Mouse (Mus musculus) erythroblast, adult 5-6 weeks (primary cell): ENCODE results near the gene Ube2b. TPM values are rescaled to one million over a fixed set of nuclear protein-coding genes. Genes with fewer than 3 reads are reported as not detected.

Experiments
- ATAC-seq: replicated peaks from 2 replicates; pipeline ENCODE4 v1.8.0; 2016; ENCODE audit warnings: moderate number of reproducible peaks, mild to moderate bottlenecking, moderate TSS enrichment, inconsistent platforms; ENCODE audit not compliant: poor library complexity, low FRiP score, severe bottlenecking
- total RNA-seq, 2 experiments: library from RNA; stranded (forward) in 1 of 2; stranded (reverse) in 1 of 2; fragments of 150-400 nt in 1 of 2; fragments of 200-764, 138-1000 nt in 1 of 2; gene quantifications; 2 replicates each; pipeline versions ENCODE4 v1.2.3 to v1.2.4; 2015 to 2017; ENCODE audit warnings: low replicate concordance in 2 of 2

The Ube2b gene
- total RNA-seq, 2 experiments from 2014 or later: 422 to 441 TPM

DNA sequence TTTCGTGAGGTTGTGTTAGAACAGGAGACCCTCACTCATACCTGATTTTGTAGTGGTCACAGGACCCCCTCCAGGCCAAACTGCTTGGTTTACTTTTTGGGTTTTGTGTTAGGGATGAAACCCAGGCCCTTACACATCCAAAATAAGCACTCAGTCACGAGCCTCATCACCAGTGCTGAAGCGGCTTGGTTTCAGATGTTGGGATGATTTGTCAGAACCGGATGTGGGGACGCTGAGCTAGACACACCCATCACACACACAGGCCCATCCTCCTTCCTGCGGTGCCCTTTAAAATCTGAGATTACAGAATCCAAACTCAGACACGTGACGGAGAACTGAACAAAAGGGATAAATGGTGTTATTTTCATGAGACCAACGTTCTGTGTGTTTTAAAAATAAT is 31.7 kb downstream of the Ube2b start:
- no peak for ATAC-seq

DNA sequence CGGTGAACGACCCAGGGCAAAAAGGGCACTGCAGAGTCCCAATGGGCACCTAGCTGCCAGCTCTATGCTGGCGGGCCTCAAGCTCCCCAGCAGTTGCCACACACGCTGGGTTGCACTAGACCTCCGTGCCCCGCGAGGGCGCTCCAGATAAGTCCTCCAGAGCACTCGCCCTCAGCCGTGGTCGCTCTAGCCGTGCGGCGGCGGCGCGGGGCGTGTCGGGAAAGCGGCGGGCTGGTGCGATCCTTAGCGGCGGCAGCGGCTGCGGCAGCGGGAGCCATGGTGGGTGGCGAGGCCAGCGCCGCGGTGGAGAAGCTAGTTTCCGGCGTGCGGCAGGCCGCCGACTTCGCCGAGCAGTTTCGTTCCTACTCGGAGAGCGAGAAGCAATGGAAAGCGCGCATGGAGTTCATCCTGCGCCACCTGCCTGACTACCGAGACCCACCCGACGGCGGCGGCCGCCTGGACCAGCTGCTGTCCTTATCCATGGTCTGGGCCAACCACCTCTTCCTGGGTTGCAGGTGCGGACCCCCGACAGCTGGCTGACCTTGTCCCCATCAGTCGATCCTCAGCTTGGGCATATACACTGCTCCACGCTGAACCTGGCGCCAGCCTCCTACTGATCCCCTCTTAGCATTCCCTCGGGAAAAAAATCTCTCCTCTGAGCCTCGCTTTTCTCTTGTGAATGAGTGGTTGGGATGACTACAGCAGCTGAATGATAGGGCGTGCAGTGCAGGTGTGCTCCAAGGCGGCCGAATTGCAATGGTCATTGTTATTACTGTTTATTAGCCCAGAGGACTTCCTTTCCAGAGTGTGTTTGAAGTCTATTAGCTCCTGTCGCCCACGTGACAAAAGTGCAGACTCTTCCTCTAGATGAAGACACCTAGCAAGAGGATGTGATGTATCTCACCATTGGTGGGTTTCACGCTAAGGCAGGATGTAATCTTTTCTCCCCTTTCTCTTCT is 32.8 kb downstream of the Ube2b start, which contains the start of gene Cdkn2aipnl:
TSS of gene Cdkn2aipnl (plus strand) at position 219 of the 959 bp plus-strand sequence.
- peak; percentile 99 for ATAC-seq

DNA sequence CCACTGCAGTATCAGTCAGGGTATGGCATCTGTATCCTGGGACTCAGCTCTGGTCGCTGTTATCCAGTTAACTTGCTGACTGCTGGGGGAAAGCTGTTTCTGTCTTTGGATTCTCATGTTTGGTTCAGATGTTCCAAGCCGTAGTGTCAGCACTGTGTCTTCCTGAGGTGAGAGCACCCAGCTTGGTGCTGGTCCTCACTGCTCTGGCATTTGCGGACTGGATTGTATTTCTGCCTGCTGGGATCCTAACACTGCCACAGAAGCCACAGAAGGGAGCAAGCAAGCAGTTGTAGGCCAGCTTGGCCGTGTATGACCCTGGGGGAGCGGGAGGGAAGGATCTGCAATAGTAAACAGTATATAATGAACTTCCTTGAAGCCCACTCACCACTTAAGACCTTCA is 33.9 kb downstream of the Ube2b start:
- no peak for ATAC-seq

DNA sequence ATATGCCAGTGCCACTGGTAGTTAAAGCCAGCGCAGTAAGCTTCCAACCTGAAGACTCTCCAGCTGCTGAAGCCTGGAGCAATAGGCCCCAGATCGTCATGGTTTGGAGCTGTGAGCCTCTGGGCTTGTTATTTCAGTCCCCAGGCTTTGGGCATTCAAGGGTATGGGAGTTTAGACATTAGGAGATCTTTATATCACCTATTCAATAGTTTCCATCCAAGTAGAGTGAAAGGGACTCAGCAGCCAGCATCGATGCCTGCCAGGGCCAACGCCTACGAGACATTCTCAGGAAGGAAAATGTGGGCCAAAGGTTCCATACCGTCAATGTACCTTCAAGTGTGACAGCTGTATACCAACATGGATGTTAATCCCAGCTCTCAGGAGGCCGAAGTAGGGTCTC is 38.3 kb downstream of the Ube2b start:
- ATAC-seq: no peak

DNA sequence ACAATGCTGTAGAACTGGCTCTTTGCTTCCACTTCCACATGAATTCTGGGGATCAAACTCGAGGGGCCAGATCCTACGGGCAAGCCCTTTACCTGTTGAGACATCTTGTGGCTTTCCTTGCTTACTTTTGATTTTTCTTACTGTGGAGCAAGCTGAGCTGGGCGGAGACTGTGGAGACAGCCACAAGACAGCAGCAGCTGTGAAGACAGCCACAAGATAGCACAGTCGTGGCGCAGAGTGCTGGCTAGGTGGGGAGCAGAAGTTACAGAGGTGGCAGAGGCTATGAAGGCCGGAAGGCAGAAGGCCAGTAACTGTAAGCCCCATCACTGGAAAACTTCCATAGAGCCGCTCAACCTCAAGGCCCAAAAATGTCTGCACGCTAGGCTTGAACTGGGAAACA is 38.8 kb downstream of the Ube2b start:
- ATAC-seq: no peak

DNA sequence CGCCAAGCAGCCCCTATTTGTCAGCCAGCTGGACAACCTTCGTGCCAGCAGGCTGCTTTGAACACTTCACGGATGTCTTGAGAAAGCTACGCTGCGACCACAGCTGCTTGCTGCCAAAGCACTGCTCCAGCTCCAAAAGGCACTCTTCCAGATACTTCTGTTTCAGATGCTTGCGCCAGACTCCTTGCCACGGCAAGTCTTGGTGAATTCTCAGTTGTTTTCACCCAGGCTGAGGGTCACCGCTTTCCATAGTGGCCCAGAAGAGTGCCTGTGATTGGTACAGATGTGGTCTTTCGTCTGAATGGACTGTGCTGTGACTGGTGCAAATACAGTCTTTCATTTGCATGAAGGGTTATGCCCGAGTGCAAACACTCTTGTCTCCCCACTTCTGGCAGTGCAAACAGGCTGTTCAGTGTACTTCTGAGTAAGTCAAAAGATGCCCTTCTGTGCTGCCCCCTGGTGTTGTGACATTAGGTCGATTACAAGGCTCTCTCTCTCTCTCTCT is 39.5 kb downstream of the Ube2b start:
- no peak for ATAC-seq

DNA sequence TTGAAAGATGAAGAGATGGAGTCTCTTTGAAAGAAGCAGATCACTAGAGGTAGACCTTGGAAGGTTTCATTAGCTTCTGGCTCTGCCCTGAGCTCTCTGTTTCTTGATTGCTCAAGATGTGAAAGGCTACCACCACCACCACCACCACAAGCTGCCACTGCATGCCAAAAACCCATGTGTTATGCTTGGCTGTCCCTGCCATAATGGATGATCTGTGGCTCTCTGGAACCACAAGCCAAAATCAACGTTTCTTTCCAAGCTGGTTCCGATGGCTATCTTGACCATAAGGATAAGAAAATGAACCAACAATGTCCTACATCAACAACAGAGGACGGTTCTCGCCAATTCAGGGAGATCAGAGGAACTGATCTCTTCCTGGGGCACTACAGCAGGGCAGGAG is 40.5 kb downstream of the Ube2b start:
- no peak for ATAC-seq

DNA sequence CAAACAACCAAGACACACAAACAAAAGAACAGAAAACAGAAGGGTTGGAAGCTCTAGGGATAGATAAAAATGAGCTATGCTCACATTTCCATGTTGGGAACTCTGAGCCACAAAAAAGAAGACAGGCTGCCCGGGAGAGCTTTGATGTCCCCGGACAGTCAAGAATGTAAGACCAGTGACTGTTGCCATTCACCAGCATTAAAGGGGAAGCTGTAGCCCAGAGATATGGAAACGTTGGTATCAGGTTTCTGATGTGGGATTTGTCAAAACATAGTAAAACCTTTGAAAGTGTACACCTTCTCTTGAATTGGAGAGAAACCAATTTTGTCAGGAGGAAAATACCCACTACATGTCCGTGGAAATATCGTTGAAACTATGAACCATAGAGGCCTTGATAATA is 41.1 kb downstream of the Ube2b start:
- ATAC-seq: no peak

DNA sequence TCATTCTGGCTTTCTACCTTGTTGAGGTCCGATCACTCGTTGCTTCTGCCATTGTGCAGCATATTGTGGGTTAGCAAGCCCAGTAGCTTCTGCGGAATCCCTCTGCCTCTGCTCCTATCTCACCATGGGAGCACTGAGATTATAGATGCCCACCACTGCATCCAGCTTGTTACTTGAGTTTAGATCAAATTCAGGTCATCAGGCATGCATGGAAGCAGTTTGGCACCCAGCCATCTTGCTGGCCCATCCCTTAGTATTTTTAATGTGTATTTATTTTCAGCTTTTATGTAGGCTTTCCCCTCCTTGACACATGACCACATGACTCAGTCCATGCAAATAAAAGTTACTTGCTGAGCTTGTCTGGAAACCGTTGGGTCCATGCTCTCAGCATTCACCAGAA is 42.8 kb downstream of the Ube2b start:
- no peak for ATAC-seq

DNA sequence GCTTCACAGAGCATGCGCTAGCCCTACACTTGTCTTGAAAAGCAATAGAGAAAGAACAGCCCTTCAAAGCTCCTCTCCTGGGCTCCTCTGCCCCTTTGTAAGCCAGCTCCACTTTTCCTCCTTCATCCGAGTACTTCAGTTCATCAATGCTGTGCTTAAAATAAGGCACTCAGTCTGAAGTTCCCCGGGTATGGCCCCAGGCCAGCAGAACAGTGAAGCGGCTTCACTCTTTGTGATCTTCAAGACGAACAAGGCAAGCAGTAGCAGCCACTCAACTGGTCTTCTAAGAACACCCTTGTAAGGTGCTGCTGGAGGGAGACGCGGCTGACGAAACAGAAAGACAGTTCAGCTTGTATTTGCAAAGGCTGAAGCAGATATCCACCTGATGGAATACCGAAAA is 44.5 kb downstream of the Ube2b start:
- ATAC-seq: no peak

DNA sequence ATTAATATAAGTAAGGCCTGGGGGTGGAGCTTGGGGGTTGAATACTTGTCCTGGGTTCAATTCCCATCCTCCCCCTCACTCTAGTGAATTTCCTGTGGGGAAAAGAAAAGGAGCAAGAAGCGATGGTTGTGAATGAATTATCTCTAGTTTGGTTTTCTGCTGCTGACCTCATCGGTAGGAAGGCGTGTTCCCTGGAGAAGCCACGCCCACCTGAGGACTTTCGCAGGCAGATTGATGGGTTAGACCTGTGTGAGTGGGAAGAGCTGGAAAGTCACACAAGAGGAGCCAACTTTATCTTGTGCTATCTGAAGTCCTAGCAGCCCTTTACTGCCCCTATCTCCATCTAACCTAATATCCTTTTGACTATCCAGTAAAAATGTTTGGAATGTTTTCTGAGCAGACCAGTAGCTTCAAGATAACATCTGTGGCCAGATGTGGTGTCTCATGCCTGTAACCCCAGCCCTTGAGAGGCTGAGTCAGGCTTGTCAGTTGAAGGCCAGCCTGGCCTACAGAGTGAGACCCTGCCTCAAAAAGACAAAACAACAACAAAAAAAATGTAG is 48.6 kb downstream of the Ube2b start:
- ATAC-seq: 0 out of 2 replicates have a peak, but pooled peaks have one; percentile 43

DNA sequence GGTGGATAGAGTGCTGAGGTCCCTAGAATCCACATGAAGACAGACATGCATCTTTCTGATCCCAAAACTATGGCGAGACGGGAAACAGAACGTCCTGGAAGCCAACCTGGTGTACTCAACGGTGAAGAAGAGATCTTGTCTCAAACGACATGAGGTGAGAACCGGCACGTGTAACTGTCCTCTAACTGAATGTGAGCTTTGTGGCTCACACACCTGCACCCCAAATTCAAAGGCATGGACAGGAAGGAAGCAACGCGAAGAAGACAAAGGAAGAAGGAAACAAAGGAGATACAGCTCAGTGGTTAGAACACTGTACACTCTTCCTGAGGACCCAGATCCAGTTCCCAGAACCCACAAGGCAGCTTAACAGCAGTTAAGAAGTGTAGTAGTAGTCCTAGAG is 50.6 kb downstream of the Ube2b start:
- no peak for ATAC-seq

DNA sequence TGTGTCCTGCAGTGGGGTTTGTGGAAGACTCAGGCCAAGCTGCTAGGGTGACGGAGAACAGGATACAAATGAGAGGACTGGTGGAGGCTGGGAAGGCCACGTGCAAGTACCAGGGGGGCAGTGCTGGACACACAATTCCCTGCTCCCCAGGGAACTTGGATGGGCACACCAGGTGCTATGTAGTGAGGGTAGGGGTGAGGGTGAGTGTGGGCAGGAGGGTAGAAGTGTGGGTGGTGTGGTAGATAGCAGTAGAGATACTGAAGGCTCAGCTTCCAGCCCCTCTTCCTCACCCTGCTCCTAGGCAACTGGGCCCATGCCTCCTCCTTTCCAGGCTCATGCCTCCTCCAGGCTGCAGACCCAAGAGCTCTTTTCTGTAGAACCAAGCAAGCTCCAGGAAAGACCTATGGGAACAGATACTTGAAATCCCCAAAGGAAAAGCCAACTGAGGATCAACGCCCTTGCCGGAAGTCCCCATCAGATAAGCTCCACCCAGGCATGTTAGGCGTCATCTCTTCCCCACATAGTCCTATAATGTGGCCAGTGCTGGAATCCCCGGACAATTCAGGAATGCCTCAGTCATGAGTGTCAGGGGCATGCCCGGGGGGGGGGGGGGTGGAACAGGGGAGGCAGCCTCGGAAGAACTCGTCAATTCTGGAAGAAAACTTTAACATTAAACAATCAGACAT is 51.3 kb downstream of the Ube2b start:
- ATAC-seq: no peak

DNA sequence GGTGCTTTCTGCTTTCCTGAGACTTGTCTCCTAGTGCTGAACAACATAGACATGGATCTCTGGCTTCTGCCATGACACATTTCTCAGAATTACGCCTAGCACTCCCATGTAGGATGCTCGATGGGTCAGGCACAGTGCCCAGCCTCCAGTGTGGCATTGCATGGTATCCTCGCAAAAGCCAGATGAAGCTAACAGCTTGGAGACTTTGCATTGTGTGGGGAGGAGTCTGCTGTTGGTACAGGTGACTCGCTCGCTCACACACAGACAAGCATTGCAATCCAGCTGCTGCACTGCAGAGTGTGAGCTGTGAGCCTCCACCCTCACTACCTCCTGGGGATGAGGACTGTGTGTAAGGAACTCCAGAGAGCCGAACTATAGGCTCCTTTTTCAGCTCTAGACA is 54.4 kb downstream of the Ube2b start:
- no peak for ATAC-seq

DNA sequence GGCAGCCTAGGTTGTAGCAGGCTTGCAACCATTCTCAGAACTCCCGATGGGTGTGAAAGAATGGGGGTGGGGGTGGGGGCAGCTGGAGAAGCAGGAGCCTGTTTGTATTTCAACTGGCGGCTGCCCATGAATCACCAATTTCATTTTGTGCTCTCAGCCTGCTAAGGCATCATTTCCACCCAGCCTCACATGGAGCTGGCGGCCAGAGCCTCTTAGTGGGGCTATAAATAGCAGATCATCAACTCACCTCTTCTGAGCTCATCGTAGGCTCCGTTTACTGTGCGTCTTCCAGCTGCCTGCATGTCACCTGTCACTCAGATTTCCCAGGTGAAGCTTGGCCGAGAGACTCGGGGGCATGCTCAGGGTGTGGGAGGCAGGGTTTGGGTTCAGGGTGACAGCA is 55.0 kb downstream of the Ube2b start:
- ATAC-seq: no peak

DNA sequence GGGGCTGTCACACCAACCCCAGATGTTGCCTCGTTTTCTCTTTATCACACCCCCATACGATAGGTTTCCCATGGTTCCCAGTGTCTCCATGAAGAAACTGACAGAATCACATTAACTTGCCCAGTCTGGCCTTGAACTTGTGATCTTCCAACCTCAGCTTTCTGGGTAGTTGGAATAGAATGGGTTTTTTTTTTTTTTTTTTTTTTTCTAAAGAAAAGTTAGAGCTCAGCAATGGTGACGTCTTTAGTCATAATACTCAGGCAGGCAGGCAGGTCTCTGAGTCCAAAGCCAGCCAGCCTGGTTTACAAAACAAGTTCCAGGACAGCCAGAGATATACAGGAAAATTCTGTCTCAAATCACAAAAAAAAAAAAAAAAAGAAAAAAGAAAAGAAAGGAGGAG is 56.3 kb downstream of the Ube2b start:
- ATAC-seq: no peak

DNA sequence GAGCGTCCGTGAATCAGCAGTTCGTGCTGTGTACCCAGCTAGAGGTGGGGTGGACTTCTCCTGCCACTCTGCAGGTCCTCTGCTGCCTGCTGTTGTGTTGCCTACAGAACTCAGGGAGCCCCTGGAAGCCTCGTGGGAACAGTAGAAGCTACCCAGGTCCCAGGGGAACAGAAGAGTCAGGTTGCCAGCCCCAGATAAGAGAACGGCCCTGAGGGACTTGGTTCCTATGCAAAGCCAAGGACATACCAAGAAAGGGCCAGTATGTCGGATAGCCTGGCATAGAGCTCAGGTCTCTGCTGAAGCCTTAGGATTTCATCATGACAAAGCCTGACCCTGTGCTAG is 57.1 kb downstream of the Ube2b start:
- no peak for ATAC-seq

DNA sequence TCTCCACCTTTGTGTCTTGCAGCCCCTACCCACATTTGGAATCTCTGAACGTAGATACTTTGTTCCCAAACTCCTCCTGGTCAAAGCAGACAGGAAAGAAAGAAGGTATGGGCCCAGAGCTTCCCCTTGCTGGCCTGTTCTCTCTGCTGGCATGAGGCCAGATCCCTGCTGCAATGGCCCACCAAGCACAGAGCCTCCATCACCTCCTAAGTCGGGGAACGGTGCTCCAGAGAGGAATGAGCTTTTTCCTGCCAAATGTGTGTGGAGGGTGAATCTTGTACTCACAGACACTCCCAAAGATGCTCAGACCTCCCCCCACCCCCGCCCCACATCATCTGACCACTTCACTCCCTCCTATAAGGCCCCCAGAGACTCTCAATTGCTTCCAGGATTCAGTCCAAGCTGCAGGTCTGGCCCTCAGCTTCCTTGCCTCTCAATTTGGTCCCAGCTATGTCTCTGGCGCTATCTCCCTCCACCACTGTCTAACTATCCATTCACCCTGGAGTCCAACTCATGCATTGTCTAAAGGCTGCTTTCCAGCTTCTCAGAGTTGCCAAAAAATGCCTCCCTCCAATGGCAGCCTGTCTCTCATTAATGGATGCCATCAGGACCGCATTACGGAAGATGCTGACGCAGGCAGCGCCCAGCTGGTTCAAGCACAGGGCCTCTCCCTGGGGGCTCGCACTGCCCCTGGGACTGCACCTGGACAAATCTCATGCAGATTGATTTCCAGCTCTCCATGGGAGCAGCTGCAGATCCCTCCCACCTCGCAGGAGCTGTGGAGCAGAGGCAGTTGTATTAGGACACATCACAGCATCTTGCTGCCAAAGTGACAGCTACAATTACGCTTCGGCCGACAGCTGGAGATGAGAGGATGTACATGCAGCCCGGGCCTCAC is 57.7 kb downstream of the Ube2b start:
- ATAC-seq: no peak

DNA sequence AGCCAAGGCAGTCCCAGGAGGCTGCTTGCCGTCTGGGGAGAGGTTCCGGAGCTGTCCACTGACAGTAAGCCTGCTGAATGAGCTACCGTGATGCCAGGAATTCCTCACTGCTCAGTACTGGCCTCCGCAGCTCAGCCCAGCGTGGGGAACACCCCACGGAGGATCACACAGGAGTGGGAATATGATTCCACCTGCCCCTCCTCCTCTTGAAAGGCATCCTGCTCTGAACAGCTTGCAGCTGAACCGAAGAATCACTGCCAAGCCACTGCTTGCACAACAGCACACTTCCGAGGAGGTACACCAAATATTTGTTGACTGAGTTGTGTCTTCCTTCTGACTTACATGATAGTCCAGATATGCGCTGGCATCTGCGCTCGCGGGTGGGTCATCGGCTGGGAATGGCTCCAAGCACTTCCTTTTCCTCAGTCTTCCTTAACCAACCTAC is 60.0 kb downstream of the Ube2b start:
- ATAC-seq: no peak

DNA sequence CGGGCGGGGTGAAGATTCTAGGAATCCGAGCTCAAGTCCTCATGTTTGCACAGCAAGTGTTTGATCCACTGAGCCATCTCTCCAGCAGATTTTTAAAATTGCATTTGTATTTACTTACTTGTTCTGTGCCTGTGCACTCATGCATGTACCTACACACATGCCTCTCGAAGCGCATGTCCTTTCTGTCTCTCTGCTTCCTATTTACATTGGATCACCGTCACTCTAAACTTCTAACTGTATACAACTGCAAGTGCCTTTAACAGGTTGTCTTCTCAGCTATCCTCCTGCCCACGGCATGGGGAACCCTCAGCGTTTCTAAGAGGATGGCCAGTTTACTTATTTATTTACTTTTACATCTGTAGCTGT is 61.0 kb downstream of the Ube2b start:
- no peak for ATAC-seq
